Mouse (Mus musculus) testis, postnatal 10 days (tissue): Measurements from ENCODE around the gene Sinhcaf.
A peak's percentile ranks its signal among the peaks of the same experiment; 100 is the strongest.
"Not testable (repeated sequence)": the region's sequence is repeated elsewhere in the genome, so short reads cannot be mapped to it uniquely, and the experiment has no call there.

Experiments used
- DNase-seq: peaks from one replicate; pipeline ENCODE4 v3.0.0; 2021; ENCODE audit warnings: low spot score

Gene Sinhcaf

GRCm38 (mm10) chr6:148945509-148946408, 508 bp downstream of the Sinhcaf start:
- DNase-seq, result peak; percentile 66

GRCm38 (mm10) chr6:148944767-148945508, 1.3 kb downstream of the Sinhcaf start:
- DNase-seq, result peak; percentile 81

- no peak for DNase-seq
Observed at GRCm38 (mm10) chr6:148944344-148944766, 1.9 kb downstream of the Sinhcaf start.

GRCm38 (mm10) chr6:148943695-148944094, 2.6 kb downstream of the Sinhcaf start:
- no peak for DNase-seq

- no peak for DNase-seq
Observed at GRCm38 (mm10) chr6:148942406-148942805, 3.9 kb downstream of the Sinhcaf start.

- DNase-seq, result no peak
Observed at GRCm38 (mm10) chr6:148941880-148942279, 4.4 kb downstream of the Sinhcaf start.

- DNase-seq, result not testable (repeated sequence)
Observed at GRCm38 (mm10) chr6:148940383-148940782, 5.9 kb downstream of the Sinhcaf start.

GRCm38 (mm10) chr6:148937693-148938092, 8.6 kb downstream of the Sinhcaf start:
- no peak for DNase-seq

GRCm38 (mm10) chr6:148934961-148935590, 11.2 kb downstream of the Sinhcaf start:
- peak; percentile 37 for DNase-seq

GRCm38 (mm10) chr6:148931281-148931680, 15.0 kb downstream of the Sinhcaf start:
- peak; percentile 61 for DNase-seq

GRCm38 (mm10) chr6:148918841-148919398, 27.3 kb downstream of the Sinhcaf start:
- no peak for DNase-seq

GRCm38 (mm10) chr6:148917672-148918071, 28.6 kb downstream of the Sinhcaf start:
- no peak for DNase-seq

GRCm38 (mm10) chr6:148916817-148917216, 29.4 kb downstream of the Sinhcaf start:
- no peak for DNase-seq

GRCm38 (mm10) chr6:148913938-148914337, 32.3 kb downstream of the Sinhcaf start:
- DNase-seq, result peak; percentile 48

- not testable (repeated sequence) for DNase-seq
Observed at GRCm38 (mm10) chr6:148911906-148912305, 34.4 kb downstream of the Sinhcaf start.

- no peak for DNase-seq
Observed at GRCm38 (mm10) chr6:148906958-148907357, 39.3 kb downstream of the Sinhcaf start.

GRCm38 (mm10) chr6:148902728-148903127, 43.5 kb downstream of the Sinhcaf start:
- DNase-seq, result no peak

GRCm38 (mm10) chr6:148896507-148896851, 49.8 kb downstream of the Sinhcaf start:
- no peak for DNase-seq

GRCm38 (mm10) chr6:148895773-148896506, 50.3 kb downstream of the Sinhcaf start, which contains the start of gene Caprin2:
TSS of gene Caprin2 (minus strand) at chr6:148896237.
- peak; percentile 96 for DNase-seq

- DNase-seq, result no peak
Observed at GRCm38 (mm10) chr6:148894888-148895772, 51.1 kb downstream of the Sinhcaf start.
